Mouse (Mus musculus) layer of hippocampus, postnatal 14 days (tissue): Measurements from ENCODE around the gene Engase. TPM values are rescaled to one million over a fixed set of nuclear protein-coding genes. Genes with fewer than 3 reads are reported as not detected.
A peak's percentile ranks its signal among the peaks of the same experiment; 100 is the strongest.

Experiments used
- DNase-seq, 2 experiments: peaks; one replicate each; pipeline ENCODE4 v3.0.0; 2021 to 2022; ENCODE audit warnings: low spot score in 2 of 2, mixed read lengths in 1 of 2
- total RNA-seq, 2 experiments: library from RNA; stranded (reverse); gene quantifications; 2 replicates each; pipeline ENCODE4 v1.2.3; 2021

Engase gene
- total RNA-seq, 2 experiments from 2014 or later, result 14.7 to 18.4 TPM

DNA sequence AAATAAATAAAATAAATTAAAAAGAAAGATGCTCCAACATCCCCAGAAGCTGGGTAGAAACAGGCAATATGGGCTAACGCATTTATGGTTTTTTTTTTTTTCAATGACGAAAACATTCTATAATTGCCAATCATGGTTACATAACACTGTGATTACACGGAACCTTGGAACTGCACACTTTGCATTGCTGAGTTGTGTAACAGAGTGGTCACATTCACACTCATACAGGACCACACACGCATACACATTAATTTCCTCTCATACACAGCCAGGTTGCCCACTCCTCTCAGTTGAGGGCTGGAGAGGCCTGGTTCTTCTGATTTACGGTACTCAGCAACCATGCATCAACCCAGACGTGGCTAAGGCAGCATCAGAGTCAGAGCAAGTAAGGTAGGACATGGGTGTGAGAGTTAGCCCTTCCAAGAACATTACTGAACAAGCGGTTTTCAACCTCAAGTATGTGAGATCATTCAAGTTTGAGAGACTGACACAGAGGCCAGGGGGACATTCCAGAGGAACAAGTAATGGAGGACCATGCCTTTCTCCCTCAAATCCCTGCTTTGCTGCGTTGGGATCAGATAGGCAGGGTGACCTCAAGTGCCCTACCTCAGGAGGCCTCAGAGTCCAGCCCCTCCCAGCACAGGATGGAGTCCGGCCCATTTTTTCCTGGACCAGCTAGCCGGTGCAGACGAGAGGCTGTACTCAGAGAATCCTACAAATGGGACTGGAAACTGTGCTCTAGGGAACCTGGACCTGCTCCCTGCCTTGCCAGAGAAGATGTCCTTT lies 22.6 kb upstream of the Engase start:
- no peak for DNase-seq

GRCm38 (mm10) chr11:118455788-118456187 lies 20.8 kb upstream of the Engase start:
- DNase-seq, result no peak

DNA sequence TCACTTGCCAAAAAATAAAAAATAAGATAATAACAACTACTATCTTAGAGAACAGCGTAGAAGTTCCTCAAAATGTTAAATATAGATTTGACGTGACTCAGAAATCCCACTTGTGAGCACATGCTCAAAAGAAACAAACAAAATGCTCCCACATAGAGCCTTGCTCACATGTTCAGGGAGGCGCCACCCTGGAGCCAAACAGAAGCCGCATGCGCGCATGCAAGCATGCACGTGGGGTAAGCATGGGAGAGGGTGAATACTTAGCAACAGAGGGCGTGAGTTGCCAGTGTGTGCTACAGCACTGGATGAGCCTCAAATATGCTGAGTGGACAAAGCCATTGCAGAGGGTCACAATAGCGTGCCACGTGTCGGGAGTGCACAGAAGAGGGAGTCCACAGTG lies 19.7 kb upstream of the Engase start:
- peak in 1 of 2 experiments; percentile 34 for DNase-seq

DNA sequence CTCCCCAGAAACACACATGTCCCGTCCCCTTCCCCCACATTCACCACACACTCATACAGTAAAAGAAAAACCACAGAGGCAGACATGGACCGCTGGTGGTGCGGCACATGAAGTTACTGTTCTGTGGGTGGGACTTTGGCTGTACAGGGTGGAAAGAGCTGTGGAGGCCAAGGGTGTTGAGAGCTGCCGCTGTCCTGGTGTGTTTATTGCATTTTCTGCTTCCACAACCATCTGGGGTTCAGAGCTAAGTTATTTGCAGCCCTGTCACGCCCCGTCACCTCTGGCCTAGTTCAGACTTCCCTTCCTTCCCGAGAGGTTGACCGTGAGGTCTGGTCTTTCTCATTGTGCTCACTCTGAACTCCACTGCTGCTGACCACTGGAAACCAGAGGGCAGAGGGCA lies 17.6 kb upstream of the Engase start:
- DNase-seq, result no peak

- no peak for DNase-seq
Observed at GRCm38 (mm10) chr11:118459536-118459935, 17.1 kb upstream of the Engase start.

DNA sequence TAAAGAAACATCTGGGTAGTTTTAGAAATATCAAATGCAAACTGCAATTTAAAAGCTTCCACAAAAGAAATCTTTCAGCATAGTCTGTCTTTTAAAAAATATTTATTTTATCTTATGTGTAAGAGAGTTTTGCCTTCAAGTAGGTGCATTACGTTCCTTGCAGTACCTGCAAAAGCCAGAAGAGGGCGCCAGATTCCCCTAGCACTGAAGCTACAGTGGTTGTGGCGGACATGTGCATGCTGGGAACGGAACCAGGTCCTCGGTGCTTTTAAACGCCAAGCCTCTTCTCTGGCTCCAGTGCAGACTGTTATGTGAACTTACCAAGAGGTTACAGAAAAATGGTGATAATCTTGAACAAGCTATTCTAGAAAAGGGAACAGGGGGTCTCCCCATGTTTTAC lies 16.3 kb upstream of the Engase start:
- no peak for DNase-seq

GRCm38 (mm10) chr11:118467441-118468035 lies 9.1 kb upstream of the Engase start:
- no peak for DNase-seq

- no peak for DNase-seq
Observed at GRCm38 (mm10) chr11:118469509-118470160, 7.0 kb upstream of the Engase start.

- DNase-seq, result no peak
Observed at GRCm38 (mm10) chr11:118470234-118470966, 6.2 kb upstream of the Engase start.

- no peak for DNase-seq
Observed at GRCm38 (mm10) chr11:118471676-118472075, 5.0 kb upstream of the Engase start.

DNA sequence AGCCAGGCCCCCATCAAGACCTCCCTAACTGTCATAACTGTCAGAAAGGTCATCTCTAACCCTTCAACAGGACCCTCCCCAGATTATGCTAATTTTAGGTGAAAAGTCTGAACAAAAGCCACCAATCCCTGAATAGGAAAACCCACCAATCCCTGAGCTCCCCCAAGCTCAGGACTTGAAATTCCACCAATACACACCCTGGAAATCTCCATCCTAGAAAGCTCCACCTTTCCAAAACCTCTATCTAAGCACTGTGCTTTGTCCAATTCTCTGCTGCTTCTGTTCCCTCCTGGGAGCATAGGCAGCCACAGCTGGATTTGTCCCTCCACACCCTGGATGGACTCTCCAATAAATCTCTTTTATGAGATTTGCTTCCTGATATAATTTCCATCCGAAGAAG lies 3.5 kb upstream of the Engase start:
- no peak for DNase-seq

DNA sequence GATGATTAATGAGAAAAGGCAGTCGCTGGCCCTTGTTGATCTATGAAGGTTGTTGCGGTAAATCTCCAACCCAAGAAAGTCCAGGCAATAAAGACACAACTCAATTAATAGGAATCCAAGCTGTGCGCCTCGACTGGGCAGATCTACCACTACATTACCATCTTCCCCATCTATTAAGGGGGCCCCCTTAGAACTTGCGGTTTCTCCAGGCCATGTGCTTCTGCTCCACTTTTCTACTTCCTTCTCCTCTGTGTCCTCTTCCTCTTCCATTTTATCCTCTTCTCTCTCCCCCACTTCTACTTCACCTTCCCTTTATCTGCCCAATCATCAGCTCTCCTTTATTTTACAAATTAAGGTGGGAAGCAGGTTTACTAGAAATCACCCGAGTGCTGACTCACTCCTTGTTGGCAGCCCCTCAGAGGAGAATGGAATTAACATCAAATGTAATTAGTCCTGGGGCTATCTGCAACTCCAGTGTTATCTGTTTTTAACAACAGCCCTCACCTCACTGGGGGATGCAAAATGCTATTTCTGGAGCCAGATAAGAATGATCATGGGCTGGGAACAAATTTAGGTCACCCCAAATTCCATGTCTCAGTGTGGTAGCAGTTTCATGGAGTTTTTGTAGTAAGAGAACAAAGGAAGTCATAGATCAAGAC lies 2.7 kb upstream of the Engase start:
- no peak for DNase-seq

- no peak for DNase-seq
Observed at GRCm38 (mm10) chr11:118475496-118476083, 1.0 kb upstream of the Engase start.

DNA sequence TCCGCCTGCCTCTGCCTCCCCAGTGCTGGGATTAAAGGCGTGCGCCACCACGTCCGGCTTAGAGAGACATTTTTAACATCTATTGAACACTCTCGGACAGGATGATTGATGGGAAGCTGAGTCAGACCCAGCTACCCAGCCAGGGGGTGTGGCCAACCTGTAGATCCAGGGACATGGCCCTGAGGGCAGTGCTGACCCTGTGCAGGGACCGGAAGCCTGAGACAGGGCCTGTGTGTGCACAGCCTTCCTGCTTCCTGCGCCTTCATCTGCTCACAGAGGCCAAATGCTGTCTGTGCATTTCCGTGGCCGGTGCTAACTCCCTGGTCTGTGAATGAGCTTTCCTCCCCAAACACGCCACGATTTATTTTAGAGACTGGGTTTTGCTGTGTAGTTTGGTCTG lies 3.1 kb downstream of the Engase start:
- no peak for DNase-seq

GRCm38 (mm10) chr11:118481231-118481630 lies 4.6 kb downstream of the Engase start:
- no peak for DNase-seq

- no peak for DNase-seq
Observed at GRCm38 (mm10) chr11:118481751-118482150, 5.1 kb downstream of the Engase start.

GRCm38 (mm10) chr11:118484169-118484568 lies 7.5 kb downstream of the Engase start:
- DNase-seq, result no peak

GRCm38 (mm10) chr11:118485338-118485737 lies 8.7 kb downstream of the Engase start:
- DNase-seq, result no peak

- no peak for DNase-seq
Observed at GRCm38 (mm10) chr11:118485780-118486179, 9.2 kb downstream of the Engase start.

DNA sequence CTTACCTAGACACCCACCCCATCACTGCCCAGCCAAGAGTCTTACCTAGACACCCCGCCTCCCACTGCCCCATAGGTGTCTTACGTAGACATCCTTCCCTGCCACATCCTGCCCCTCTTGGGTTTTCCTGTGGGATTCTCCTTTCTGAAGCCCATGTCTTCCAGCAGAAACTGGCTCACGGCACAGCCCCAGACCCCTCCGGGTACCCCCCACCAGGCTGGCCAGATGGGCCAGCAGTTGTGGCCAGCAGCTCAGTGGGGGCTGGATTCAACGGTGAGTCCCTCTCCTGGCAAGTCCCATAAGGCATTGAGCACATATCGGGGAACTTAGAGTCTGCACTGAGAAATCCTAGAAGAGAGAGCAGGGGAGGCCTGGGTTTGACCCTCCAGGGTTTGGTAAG lies 9.7 kb downstream of the Engase start:
- no peak for DNase-seq
